Mouse (Mus musculus) liver (tissue): ENCODE measurements around the gene Kdm4d.
A peak's percentile ranks its signal among the peaks of the same experiment; 100 is the strongest.
"Not testable (repeated sequence)": the region's sequence is repeated elsewhere in the genome, so short reads cannot be mapped to it uniquely, and the experiment has no call there.

ENCODE experiments used
- DNase-seq: peaks from one replicate; pipeline ENCODE4 v3.0.0-alpha.2; 2020; ENCODE audit warnings: mixed read lengths

Kdm4d gene

DNA sequence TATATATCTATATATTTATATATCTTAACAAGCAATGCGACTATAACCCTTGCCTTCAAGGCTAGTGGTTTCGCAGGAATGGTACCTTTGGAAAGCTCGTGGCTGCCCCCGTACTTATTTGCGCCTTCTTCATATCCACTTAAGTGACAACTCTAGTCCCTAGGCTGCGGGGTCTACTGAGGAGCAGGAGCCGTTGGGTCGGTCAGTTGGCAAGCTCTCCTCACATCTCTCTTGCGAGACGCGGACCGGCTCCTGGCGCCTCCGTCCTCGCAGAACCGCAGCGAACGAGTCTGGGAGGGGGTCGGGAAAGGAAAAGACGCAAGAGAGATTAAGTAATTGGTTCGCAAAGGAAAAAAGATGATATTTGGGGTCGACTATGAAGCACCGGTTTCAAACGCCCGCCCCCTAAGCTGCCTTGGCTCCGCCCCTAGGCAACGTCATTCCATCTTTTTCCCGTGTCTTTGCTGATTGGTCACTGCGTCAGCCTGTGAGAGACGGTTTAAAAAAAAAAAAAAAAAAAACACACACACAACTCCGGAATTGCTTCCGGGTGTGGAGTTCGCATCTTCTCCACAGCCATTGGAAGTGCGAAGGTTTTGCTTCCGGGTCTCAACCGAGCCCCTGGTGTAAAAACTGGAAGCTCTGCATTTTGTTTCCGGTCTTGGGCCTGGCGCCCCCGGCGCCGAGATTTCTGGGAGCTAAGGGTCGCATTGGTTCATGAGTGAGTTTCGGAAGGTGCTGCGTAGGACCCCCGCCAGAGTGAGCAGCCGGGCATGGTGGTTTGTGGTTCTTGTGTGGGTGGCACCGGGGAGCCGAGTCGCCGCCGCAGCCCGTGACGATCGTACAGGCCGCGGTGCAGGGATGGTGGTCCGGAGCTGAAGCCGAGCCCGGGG lies at the start of gene Kdm4d, which contains the start of gene Cwc15:
Kdm4d (minus strand) TSS at position 460 of the 893 bp plus-strand sequence.
Cwc15 (plus strand) TSS at position 595 of the 893 bp plus-strand sequence.
- peak; percentile 91 for DNase-seq

DNA sequence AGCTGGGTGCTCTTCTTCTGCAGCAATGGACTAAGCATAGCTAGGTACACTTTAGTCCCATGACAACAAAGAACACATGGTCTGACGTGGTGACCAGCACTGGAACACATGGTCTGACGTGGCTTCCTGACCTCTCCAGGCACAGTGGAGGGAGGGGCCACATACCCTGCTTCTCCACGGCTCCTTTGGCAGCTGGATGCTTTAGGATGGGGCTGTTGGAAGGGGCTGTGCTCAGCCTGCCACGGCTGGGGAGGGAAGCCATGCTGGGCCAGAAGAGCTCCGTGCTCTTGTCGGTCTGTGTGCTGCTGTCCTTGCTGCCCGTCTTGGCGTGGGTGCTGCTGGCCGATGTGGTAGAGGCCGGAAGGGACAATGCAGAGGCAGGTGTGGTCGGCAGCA lies 48.1 kb upstream of the Kdm4d start:
- no peak for DNase-seq

- DNase-seq = no peak
These were observed 47.5 kb upstream of the Kdm4d start for GRCm38 (mm10) chr9:14547584-14548365.

- no peak for DNase-seq
These were observed 43.9 kb upstream of the Kdm4d start for GRCm38 (mm10) chr9:14544034-14544757.

GRCm38 (mm10) chr9:14534833-14535456 lies 34.7 kb upstream of the Kdm4d start:
- no peak for DNase-seq

GRCm38 (mm10) chr9:14533659-14534058 lies 33.4 kb upstream of the Kdm4d start:
- no peak for DNase-seq

DNA sequence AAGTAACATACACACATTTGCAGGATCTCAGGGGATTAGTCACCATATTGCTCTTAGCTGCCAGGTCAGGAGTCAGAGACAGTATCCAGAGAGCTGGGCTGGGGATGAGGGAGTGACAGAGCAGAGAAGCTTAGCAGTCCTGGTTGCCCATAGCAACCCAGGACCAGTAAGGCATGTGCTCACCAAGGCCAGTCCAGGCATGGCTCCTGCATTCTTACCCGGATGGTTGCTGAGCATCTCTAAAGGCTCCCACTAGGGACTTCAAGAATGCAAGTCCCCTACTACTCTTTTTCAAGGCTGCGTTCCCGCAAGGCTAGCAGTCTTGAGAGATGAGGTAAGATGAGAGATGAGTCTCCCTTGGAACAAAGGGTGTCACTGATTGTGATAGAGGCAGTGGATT lies 32.0 kb upstream of the Kdm4d start:
- no peak for DNase-seq

DNA sequence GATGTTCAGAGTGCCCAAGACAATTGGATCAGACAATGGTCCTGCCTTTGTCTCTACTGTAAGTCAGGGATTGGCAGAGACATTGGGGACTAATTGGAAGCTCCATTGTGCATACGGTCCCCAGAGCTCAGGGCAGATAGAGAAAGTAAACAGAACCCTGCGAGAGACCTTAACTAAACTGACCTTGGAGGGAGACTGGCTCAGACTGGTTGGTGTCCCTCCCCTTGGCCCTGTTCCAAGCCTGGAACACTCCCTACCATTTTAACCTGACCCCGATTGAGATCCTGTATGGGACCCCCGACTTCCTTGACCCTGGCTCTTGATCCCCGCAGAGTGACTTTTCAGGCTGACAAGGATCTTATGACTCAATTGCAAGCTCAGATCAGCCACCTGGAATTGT lies 29.7 kb upstream of the Kdm4d start:
- DNase-seq = peak; percentile 21

GRCm38 (mm10) chr9:14523408-14524043 lies 23.2 kb upstream of the Kdm4d start:
- peak; percentile 65 for DNase-seq

- no peak for DNase-seq
These were observed 21.4 kb upstream of the Kdm4d start for GRCm38 (mm10) chr9:14521695-14522094.

DNA sequence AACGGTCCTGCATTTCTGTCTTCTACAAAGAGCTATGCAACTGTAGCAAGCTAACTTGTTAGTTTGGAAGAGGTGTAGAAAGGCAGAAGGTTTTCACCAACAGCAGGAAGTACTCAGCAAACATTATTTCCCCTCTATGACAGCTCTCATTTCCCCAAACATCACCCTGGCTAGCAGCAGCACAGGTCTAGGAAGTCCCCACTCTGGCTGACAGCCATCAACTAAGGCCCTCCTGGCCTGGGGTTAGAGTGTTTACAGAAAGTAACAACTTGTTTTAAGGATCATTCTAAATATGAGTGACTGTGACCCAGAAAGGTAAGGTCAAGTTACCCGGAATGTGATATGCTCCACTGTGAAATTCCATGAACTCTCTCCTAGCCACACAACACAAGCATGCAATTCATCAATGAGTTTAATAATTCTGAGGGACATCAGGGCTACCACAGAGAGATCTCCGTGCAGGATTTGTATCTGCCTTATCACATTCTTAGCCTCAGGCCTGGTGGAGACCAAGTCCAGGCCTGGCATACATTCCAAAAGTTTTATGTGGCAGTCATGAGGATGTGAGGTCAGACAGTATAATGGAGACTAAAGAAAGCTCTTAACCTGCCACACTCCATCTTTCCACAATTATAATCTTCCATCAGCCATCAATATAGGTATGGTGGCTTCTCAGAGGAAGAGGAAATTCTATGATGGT lies 20.8 kb upstream of the Kdm4d start:
- no peak for DNase-seq

DNA sequence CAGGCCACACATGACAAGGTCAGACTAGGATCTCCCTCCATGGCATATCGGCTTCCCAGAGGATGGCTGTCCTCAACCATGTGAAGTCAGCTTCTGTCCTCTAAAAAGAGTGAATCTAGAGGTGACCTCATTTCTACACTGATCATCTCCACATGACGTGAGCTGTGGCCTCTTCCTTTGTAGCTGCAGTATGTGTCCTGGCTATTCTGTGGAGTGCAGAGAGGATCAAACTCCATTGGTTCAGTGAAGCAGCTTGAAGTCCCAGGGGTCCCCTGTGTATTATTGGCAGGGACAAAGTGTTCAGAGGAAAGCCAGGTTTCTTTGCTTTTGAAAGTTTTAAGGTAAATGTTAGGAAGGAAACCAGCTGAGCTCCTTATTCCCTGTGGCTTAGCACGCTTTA lies 17.8 kb upstream of the Kdm4d start:
- no peak for DNase-seq

DNA sequence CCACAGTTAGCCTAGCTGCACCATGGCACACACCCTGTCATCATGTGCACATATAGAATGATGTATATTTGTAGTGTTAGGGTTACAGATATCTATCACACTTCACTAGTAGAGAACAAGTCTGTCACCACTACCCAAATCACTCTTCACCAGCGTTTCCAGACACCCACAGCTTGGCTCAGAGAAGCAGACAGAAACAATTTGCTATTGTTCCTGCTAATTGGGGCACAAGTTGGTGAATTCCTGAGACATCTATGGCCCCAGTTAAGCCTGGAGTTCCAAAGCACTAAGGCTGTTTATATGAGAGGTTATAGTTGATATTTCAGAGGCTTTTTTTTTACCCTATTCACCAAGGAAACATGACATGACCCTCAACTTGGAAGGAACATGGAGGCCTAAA lies 17.0 kb upstream of the Kdm4d start:
- DNase-seq = no peak

GRCm38 (mm10) chr9:14512633-14513445 lies 12.6 kb upstream of the Kdm4d start:
- DNase-seq = peak; percentile 21

- DNase-seq = no peak
These were observed 688 bp upstream of the Kdm4d start for GRCm38 (mm10) chr9:14500916-14501424.

GRCm38 (mm10) chr9:14498896-14499705 lies 1.2 kb downstream of the Kdm4d start:
- DNase-seq = no peak

DNA sequence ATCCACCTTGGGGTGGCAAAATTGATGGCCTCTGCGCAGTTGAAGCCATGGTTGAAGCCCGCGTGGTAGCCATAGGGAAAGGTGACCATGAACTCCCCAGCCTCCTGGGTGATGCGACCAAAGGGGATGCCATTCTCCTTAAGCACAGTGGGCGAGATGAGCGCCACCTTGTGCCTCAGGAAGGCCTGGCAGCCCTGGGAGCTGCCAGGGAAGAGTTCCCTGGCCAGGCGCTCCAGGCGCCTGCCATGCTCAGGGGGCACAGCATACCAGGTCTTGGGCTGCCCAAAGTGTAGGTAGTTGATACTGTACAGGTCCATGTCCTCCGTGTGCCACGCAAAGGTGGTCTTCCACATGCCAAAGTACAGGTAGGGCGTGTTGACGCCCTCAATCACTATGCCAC lies 36.6 kb downstream of the Kdm4d start:
- not testable (repeated sequence) for DNase-seq

DNA sequence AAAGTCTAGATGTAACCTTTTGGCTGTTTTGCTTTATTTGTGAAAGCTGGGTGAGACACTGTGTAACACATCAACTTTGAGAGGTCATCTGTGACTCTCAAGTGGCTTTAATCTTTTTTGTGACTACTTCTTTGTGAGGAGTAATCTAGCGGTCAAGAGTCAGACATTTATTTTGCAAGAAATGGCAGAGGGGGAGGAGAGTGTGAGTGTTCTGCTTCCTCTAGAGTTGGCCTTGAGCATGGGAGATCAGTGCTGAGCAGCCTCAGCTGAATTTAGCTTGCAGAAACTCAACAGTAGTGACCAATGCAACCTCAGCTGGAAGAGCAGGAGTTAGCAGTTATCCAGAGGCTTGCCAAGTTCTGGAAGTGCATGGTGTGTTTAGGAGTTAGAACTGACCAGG lies 37.7 kb downstream of the Kdm4d start:
- DNase-seq = not testable (repeated sequence)

GRCm38 (mm10) chr9:14456320-14456719 lies 44.0 kb downstream of the Kdm4d start:
- no peak for DNase-seq
